Mouse (Mus musculus): Measurements from ENCODE around the gene Olfr787. TPM values are rescaled to one million over a fixed set of nuclear protein-coding genes. Genes with fewer than 3 reads are reported as not detected.

Gene Olfr787
- total RNA-seq (2012; rRNA removed) (not detected in 2 replicates), total RNA-seq (2014; rRNA removed) (not detected in 2 replicates), polyA plus RNA-seq (2012; ENCODE audit: insufficient read length, low read depth) (not detected in 2 replicates)

DNA sequence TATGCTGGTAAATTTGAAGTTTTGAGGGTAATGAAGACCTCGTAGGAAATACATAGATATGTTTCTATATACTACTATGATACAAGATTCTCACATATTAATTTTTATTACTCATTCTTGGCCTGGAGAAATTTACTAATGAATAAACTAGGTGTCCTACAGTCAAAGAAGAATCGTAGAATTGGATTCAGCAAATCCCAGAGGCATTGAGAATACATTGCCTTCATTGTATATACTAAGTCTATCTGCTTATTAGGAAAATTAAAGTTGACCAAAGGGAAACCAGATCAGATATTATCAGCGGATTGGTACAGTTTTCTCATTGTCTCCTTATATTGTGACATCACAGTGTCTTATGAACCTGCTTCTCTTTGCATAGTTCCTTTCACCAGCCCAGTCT, at the start of gene Olfr787:
TSS of gene Olfr787 (plus strand) at position 301 of the 400 bp plus-strand sequence.
- dilution Hi-C loops (cut with MboI; ENCODE audit: extremely low pct_ligation_motif_present, extremely low pct_unique_long_range_greater_than_20kb, low sequenced_read_pairs) (no loop called here), in situ Hi-C loops (cut with MboI; ENCODE audit: low pct_ligation_motif_present, low pct_unique_long_range_greater_than_20kb, low sequenced_read_pairs) (no loop called here)
- no peak within 1 kb of the TSS for H3K4me2 ChIP-seq (ENCODE audit: insufficient read depth, low read depth, poor library complexity, severe bottlenecking)
- H3K27ac ChIP-seq (ENCODE audit: insufficient read depth, low read depth) = no peak within 1 kb of the TSS
- H3K4me1 ChIP-seq (ENCODE audit: control insufficient read depth in 1 of 2, insufficient read depth in 2 of 2) = no peaks in the 10 kb centered on the region
- no peaks in the 10 kb centered on the region for H3K79me2 ChIP-seq (replicated peaks; ENCODE audit: control insufficient read depth, extremely low read depth, insufficient read depth, poor library complexity, severe bottlenecking)
- no peak within 1 kb of the TSS for H3K4me3 ChIP-seq (replicated peaks in 1 of 3; ENCODE audit: low read depth in 2 of 3, low read length in 2 of 3, poor library complexity in 1 of 3)
- H3K27me3 ChIP-seq (replicated peaks) = no peaks in the 10 kb centered on the region
- no peaks in the 10 kb centered on the region for H3K36me3 ChIP-seq (replicated peaks in 1 of 2; ENCODE audit: control insufficient read depth in 1 of 2, insufficient read depth in 1 of 2, low read length in 1 of 2)
- H3K9ac ChIP-seq (ENCODE audit: insufficient read depth, low read depth) = no peak within 1 kb of the TSS
- DNase-seq (ENCODE audit: extremely low read depth) = no peak
- H3K9me3 ChIP-seq (replicated peaks; ENCODE audit: low read length) = no peaks in the 10 kb centered on the region
- TF ChIP-seq ZC3H11A (IDR thresholded peaks at IDR 0.05; ENCODE audit: low read depth, low read length) (no peak), UBTF (IDR thresholded peaks at IDR 0.05; ENCODE audit: low read depth, low read length) (no peak), IRF4 (IDR thresholded peaks at IDR 0.05; ENCODE audit: low read depth, low read length) (no peak)

DNA sequence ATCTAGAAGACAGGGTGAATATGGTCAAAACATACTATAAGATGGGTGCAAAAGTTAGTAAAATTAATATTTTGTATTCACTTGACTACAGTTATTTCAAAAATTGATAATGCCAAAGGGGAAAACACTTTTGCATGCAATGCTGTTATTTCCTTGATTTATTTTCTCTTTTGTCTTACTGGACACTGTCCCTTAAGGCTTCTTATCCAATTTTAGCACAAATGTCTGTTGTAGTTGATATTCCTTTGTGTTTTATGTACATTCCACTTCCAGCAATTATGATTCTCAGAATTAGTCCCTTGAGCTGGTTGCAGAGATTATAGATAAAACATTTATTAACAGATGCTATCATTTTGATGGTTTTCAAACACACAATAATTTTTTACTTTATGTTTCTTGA, 34.7 kb upstream of the Olfr787 start, which contains the start of gene Olfr786:
TSS of gene Olfr786 (plus strand) at position 301 of the 400 bp plus-strand sequence.
- TF ChIP-seq ZKSCAN1 (IDR thresholded peaks at IDR 0.05; ENCODE audit: borderline replicate concordance, low read depth, low read length) = no peak
- no peak for TF ChIP-seq BHLHE40 (IDR thresholded peaks at IDR 0.05; ENCODE audit: low read depth, low read length)
- TF ChIP-seq ZC3H11A (IDR thresholded peaks at IDR 0.05; ENCODE audit: low read depth, low read length) = no peak
- no peak for TF ChIP-seq ELF1 (IDR thresholded peaks at IDR 0.05; ENCODE audit: low read depth, low read length)
- TF ChIP-seq RAD21 (IDR thresholded peaks at IDR 0.05; ENCODE audit: low read depth, low read length) = no peak
- no peak for TF ChIP-seq POLR2A (IDR thresholded peaks at IDR 0.05; ENCODE audit: low read depth, low read length)
- TF ChIP-seq SMC3 (IDR thresholded peaks at IDR 0.05; ENCODE audit: low read depth, low read length) = no peak
- TF ChIP-seq HCFC1 (IDR thresholded peaks at IDR 0.05; ENCODE audit: low read depth, low read length) = no peak
- no peak for TF ChIP-seq IRF4 (IDR thresholded peaks at IDR 0.05; ENCODE audit: low read depth, low read length)
- Histone ChIP-seq H3K4me1 (ENCODE audit: control insufficient read depth in 1 of 2, insufficient read depth in 2 of 2) (no peaks in the 10 kb centered on the region), H3K9me3 (replicated peaks; ENCODE audit: low read length) (no peaks in the 10 kb centered on the region), H3K9ac (ENCODE audit: insufficient read depth, low read depth) (no peak within 1 kb of the TSS), H3K27ac (ENCODE audit: insufficient read depth, low read depth) (no peak within 1 kb of the TSS), H3K4me2 (ENCODE audit: insufficient read depth, low read depth, poor library complexity, severe bottlenecking) (no peak within 1 kb of the TSS), H3K79me2 (replicated peaks; ENCODE audit: control insufficient read depth, extremely low read depth, insufficient read depth, poor library complexity, severe bottlenecking) (no peaks in the 10 kb centered on the region), H3K36me3 (replicated peaks in 1 of 2; ENCODE audit: control insufficient read depth in 1 of 2, insufficient read depth in 1 of 2, low read length in 1 of 2) (no peaks in the 10 kb centered on the region), H3K27me3 (replicated peaks) (no peaks in the 10 kb centered on the region), H3K4me3 (replicated peaks in 1 of 3; ENCODE audit: low read depth in 2 of 3, low read length in 2 of 3, poor library complexity in 1 of 3) (no peak within 1 kb of the TSS)
- dilution Hi-C loops (cut with MboI; ENCODE audit: extremely low pct_ligation_motif_present, extremely low pct_unique_long_range_greater_than_20kb, low sequenced_read_pairs) = no loop called here
- DNase-seq (ENCODE audit: extremely low read depth) = no peak
- in situ Hi-C loops (cut with MboI; ENCODE audit: low pct_ligation_motif_present, low pct_unique_long_range_greater_than_20kb, low sequenced_read_pairs) = no loop called here

DNA sequence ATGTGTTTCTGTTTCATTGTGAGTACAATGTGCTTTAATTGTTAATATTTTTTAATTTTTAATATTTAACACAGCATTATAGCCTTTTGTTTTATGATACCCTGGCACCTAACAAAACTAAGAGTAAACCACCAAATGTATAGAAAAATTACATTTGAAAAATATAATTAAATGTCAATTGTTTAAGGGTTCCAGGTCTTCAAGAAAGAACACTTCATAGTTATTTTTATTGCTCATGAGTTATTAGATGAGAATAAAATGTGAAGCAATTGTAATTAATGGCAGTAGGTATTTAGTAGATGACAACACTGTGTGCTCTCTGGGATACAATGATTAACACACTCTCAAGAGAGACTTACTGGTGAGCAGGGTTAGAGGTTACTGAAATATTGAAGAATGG, 9.0 kb downstream of the Olfr787 start, which contains the start of gene Olfr788:
TSS of gene Olfr788 (plus strand) at position 301 of the 400 bp plus-strand sequence.
- no peak for DNase-seq (ENCODE audit: extremely low read depth)
- in situ Hi-C loops (cut with MboI; ENCODE audit: low pct_ligation_motif_present, low pct_unique_long_range_greater_than_20kb, low sequenced_read_pairs) (no loop called here), dilution Hi-C loops (cut with MboI; ENCODE audit: extremely low pct_ligation_motif_present, extremely low pct_unique_long_range_greater_than_20kb, low sequenced_read_pairs) (no loop called here)
- no peaks in the 10 kb centered on the region for H3K9me3 ChIP-seq (replicated peaks; ENCODE audit: low read length)
- H3K9ac ChIP-seq (ENCODE audit: insufficient read depth, low read depth) = no peak within 1 kb of the TSS
- H3K27me3 ChIP-seq (replicated peaks) = no peaks in the 10 kb centered on the region
- no peaks in the 10 kb centered on the region for H3K36me3 ChIP-seq (replicated peaks in 1 of 2; ENCODE audit: control insufficient read depth in 1 of 2, insufficient read depth in 1 of 2, low read length in 1 of 2)
- no peaks in the 10 kb centered on the region for H3K79me2 ChIP-seq (replicated peaks; ENCODE audit: control insufficient read depth, extremely low read depth, insufficient read depth, poor library complexity, severe bottlenecking)
- H3K4me2 ChIP-seq (ENCODE audit: insufficient read depth, low read depth, poor library complexity, severe bottlenecking) = no peak within 1 kb of the TSS
- TF ChIP-seq RAD21 (IDR thresholded peaks at IDR 0.05; ENCODE audit: low read depth, low read length) (no peak), USF1 (IDR thresholded peaks at IDR 0.05; ENCODE audit: low read depth, low read length) (no peak), CTCF (conservative IDR thresholded peaks at IDR 0.05 in 1 of 2, IDR thresholded peaks at IDR 0.05 in 1 of 2; ENCODE audit: low read depth in 2 of 2, low read length in 2 of 2) (no peak), UBTF (IDR thresholded peaks at IDR 0.05; ENCODE audit: low read depth, low read length) (no peak), JUN (IDR thresholded peaks at IDR 0.05; ENCODE audit: insufficient read depth, low read depth, low read length) (no peak), NRF1 (IDR thresholded peaks at IDR 0.05; ENCODE audit: low read depth, low read length) (no peak), MAFK (IDR thresholded peaks at IDR 0.05; ENCODE audit: insufficient replicate concordance, low read length) (no peak), NELFE (IDR thresholded peaks at IDR 0.05; ENCODE audit: low read depth, low read length) (no peak), SMC3 (IDR thresholded peaks at IDR 0.05; ENCODE audit: low read depth, low read length) (no peak), E2F4 (IDR thresholded peaks at IDR 0.05; ENCODE audit: insufficient replicate concordance, low read depth, low read length) (no peak), PAX5 (IDR thresholded peaks at IDR 0.05; ENCODE audit: low read length) (no peak), MAX (IDR thresholded peaks at IDR 0.05; ENCODE audit: low read length) (no peak), GABPA (IDR thresholded peaks at IDR 0.05; ENCODE audit: insufficient replicate concordance, low read depth, low read length) (no peak), IRF4 (IDR thresholded peaks at IDR 0.05; ENCODE audit: low read depth, low read length) (no peak), CHD1 (IDR thresholded peaks at IDR 0.05; ENCODE audit: low read depth, low read length) (no peak), MXI1 (IDR thresholded peaks at IDR 0.05; ENCODE audit: low read depth, low read length) (no peak), TBP (conservative IDR thresholded peaks at IDR 0.05; ENCODE audit: low read depth, low read length) (no peak), USF2 (conservative IDR thresholded peaks at IDR 0.05; ENCODE audit: low read depth, low read length) (no peak), MAZ (IDR thresholded peaks at IDR 0.05; ENCODE audit: low read depth, low read length) (no peak)
- no peak within 1 kb of the TSS for H3K27ac ChIP-seq (ENCODE audit: insufficient read depth, low read depth)
- no peaks in the 10 kb centered on the region for H3K4me1 ChIP-seq (ENCODE audit: control insufficient read depth in 1 of 2, insufficient read depth in 2 of 2)
- no peak within 1 kb of the TSS for H3K4me3 ChIP-seq (replicated peaks in 1 of 3; ENCODE audit: low read depth in 2 of 3, low read length in 2 of 3, poor library complexity in 1 of 3)

Measured in CH12.LX (cell line).